Mouse (Mus musculus): Measurements from ENCODE around the gene Fyco1. TPM values are rescaled to one million over a fixed set of nuclear protein-coding genes. Genes with fewer than 3 reads are reported as not detected.

Fyco1 gene
- polyA plus RNA-seq (2015; fragmentation: Nextera tagmentation; extraction: Ambion mirVana) = 12.2 and 22.6 TPM in 2 replicates

DNA sequence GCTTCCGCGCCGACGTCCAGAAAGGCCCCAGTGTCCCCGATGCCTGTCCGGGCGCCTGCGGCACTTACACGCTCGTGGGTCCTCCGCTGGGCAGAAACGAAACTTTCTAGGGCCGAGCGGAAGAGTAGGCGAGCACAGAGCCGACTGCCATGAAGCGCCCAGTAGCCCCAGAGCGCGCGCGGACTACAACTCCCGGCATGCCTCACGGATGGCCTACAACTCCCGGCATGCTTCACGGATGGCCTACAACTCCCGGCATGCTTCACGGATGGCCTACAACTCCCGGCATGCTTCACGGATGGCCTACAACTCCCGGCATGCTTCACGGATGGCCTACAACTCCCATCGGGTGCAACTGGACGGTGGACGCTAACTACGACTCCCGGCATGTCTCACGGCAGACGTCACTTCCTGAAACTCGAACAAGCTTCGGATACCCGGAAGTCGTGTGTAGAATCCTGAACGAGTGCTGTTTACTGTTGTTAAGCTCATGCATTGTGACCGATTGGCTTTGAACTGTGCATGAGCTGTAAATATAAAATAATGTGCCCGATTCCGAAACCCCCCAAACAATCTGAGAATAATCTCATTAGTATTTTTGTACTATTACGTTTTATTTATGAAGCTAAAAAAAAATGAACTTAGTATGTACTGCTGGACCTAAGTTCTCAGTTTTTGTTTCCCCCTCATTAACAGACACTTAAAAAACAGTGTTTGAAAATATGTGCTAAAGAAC is at the start of gene Fyco1:
Fyco1 (minus strand) TSS at position 187 of the 736 bp plus-strand sequence.
- H3K4me2 ChIP-seq (ENCODE audit: low read length) = peak within 1 kb of the TSS; percentile 88
- H3K27ac ChIP-seq (ENCODE audit: low read length) = peak within 1 kb of the TSS; percentile 63
- ATAC-seq = peak; percentile 97
- H3K9me3 ChIP-seq (ENCODE audit: control insufficient read depth, low read length) = no peaks in the 10 kb centered on the region
- no peaks in the 10 kb centered on the region for H3K27me3 ChIP-seq (replicated peaks; ENCODE audit: control insufficient read depth, insufficient read depth, low read length)
- WGBS = under 1% methylated on average over 47 of the region's 47 CpGs
- H3K36me3 ChIP-seq (ENCODE audit: control insufficient read depth, insufficient read depth) = no peaks in the 10 kb centered on the region
- H3K9ac ChIP-seq (replicated peaks; ENCODE audit: low read depth, low read length) = peak within 1 kb of the TSS; percentile 57
- peaks cover 10% of the 10 kb centered on the region for H3K4me1 ChIP-seq (replicated peaks; ENCODE audit: control insufficient read depth, insufficient read depth, low read length)
- H3K4me3 ChIP-seq (replicated peaks; ENCODE audit: low read length) = peak within 1 kb of the TSS; percentile 52

DNA sequence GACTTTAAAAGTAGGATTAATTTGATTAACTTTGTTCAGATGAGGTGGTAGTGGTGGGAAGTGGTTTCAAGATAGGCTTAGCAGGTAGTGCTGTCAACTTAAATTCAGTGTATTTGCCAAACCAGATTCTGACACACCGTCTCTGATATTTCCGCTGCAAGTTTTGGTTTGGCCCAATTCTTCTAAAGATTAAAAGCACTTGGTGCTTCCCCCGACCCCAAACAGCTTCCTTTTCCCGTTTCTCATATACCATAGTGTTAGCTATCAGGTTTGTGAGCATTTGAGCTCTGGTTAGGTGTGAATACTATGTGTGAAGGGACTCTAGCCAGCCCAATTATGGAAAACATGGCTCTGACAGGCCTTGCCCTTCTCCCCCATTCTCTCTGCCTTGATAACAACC is 20.4 kb upstream of the Fyco1 start:
- Histone ChIP-seq H3K4me1 (replicated peaks; ENCODE audit: control insufficient read depth, insufficient read depth, low read length) (no peaks in the 10 kb centered on the region), H3K27me3 (replicated peaks; ENCODE audit: control insufficient read depth, insufficient read depth, low read length) (no peaks in the 10 kb centered on the region), H3K36me3 (ENCODE audit: control insufficient read depth, insufficient read depth) (no peaks in the 10 kb centered on the region), H3K27ac (ENCODE audit: low read length) (no peak overlapping the region), H3K9me3 (ENCODE audit: control insufficient read depth, low read length) (no peaks in the 10 kb centered on the region), H3K9ac (replicated peaks; ENCODE audit: low read depth, low read length) (no peak overlapping the region), H3K4me2 (ENCODE audit: low read length) (no peak overlapping the region), H3K4me3 (replicated peaks; ENCODE audit: low read length) (no peak overlapping the region)
- ATAC-seq = no peak
- WGBS = 68% methylated on average over 4 of the region's 4 CpGs

DNA sequence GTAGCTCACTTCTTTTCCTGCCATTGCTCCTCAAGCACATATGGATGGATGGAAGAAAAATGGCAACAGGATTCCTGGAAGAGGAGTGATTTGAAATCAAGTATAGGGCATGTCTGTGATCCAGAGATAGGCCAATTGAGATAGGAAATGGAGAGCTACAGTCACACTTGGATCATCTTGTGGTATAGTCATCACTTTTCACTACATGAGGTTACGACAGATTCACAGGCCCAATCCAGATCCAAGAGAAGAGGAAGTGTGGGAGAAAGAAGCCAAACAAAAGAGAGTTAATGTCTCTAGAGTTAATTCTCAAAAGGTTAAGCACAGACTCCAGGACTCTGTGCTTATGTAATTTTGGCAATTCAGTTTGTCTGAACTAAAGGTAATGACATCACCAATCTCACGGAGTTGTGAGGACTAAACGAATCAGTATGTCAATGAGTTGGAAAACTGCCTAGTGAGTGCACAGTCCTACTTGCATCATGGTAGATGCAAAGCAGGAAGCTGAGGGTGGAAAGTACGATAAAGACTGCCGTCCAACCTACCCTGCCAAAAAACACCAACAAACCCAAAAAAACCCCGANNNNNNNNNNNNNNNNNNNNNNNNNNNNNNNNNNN is 17.6 kb upstream of the Fyco1 start:
- Histone ChIP-seq H3K4me3 (replicated peaks; ENCODE audit: low read length) (no peak overlapping the region), H3K4me2 (ENCODE audit: low read length) (no peak overlapping the region)
- WGBS = 64% methylated on average over 3 of the region's 6 CpGs

DNA sequence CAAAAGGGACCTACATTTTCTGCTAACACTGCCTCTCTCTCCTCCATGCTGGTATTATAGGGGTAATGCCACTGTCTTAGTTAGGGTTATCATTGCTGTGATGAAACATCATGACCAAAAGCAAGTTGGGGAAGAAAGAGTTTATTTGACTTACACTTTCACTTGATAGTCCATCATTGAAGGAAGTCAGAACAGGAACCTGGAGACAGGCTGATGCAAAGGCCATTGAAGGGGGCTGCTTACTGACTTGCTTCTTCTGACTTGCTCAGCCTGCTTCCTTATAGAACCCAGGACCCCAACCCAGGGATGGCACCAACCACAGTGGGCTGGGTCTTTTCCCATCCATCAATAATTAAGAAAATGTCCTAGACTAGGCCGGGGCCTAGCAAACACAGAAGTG is 11.9 kb upstream of the Fyco1 start:
- H3K27ac ChIP-seq (ENCODE audit: low read length) = no peak overlapping the region
- H3K9me3 ChIP-seq (ENCODE audit: control insufficient read depth, low read length) = no peaks in the 10 kb centered on the region
- no peak for ATAC-seq
- no peak overlapping the region for H3K4me3 ChIP-seq (replicated peaks; ENCODE audit: low read length)
- no peak overlapping the region for H3K9ac ChIP-seq (replicated peaks; ENCODE audit: low read depth, low read length)
- no peak overlapping the region for H3K4me2 ChIP-seq (ENCODE audit: low read length)
- no peaks in the 10 kb centered on the region for H3K4me1 ChIP-seq (replicated peaks; ENCODE audit: control insufficient read depth, insufficient read depth, low read length)
- H3K27me3 ChIP-seq (replicated peaks; ENCODE audit: control insufficient read depth, insufficient read depth, low read length) = no peaks in the 10 kb centered on the region
- 95% methylated on average over 1 of the region's 1 CpGs for WGBS
- H3K36me3 ChIP-seq (ENCODE audit: control insufficient read depth, insufficient read depth) = no peaks in the 10 kb centered on the region

More for the DNA sequence above, 17.6 kb upstream of the Fyco1 start:
- Histone ChIP-seq H3K9me3 (ENCODE audit: control insufficient read depth, low read length) (no peaks in the 10 kb centered on the region), H3K27ac (ENCODE audit: low read length) (no peak overlapping the region), H3K4me1 (replicated peaks; ENCODE audit: control insufficient read depth, insufficient read depth, low read length) (no peaks in the 10 kb centered on the region), H3K9ac (replicated peaks; ENCODE audit: low read depth, low read length) (no peak overlapping the region), H3K27me3 (replicated peaks; ENCODE audit: control insufficient read depth, insufficient read depth, low read length) (no peaks in the 10 kb centered on the region), H3K36me3 (ENCODE audit: control insufficient read depth, insufficient read depth) (no peaks in the 10 kb centered on the region)
- no peak for ATAC-seq

DNA sequence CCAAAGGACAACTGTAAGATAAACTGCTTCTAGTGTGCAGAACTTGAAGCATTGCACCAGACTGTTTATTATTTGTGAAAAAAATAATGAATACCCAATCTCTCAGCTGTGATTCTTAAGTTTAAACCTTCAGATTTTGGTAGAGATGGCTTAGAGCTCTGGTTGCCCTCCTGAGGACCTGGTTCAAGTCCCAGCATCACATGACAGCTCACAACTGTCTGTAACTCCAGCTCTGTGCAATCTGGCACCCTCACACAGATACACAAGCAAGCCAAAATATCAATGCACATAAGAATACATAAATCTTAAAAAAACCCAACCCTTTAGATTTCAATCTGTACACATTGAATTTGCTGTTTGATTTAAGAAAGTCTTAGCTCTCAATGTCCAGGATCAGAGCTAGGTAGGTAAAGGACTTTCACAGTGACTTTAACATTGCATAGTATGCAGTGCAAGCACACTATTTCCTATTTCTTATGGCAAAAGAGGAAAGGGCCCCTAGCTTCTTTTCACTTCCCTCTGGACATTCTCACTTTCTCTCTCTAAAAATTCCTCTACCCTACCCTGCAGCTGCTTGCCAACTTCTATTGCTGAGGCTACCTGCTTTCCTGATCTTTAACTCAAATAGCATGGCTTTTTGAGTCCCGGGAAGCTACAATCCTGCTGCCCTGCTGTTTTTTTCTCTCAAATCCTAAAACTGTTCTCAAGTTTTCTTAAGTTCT is 11.4 kb upstream of the Fyco1 start:
- no peak overlapping the region for H3K9ac ChIP-seq (replicated peaks; ENCODE audit: low read depth, low read length)
- ATAC-seq = no peak
- no peaks in the 10 kb centered on the region for H3K27me3 ChIP-seq (replicated peaks; ENCODE audit: control insufficient read depth, insufficient read depth, low read length)
- H3K9me3 ChIP-seq (ENCODE audit: control insufficient read depth, low read length) = no peaks in the 10 kb centered on the region
- H3K36me3 ChIP-seq (ENCODE audit: control insufficient read depth, insufficient read depth) = no peaks in the 10 kb centered on the region
- H3K4me2 ChIP-seq (ENCODE audit: low read length) = no peak overlapping the region
- H3K4me1 ChIP-seq (replicated peaks; ENCODE audit: control insufficient read depth, insufficient read depth, low read length) = no peaks in the 10 kb centered on the region
- WGBS = 91% methylated on average over 1 of the region's 1 CpGs
- no peak overlapping the region for H3K4me3 ChIP-seq (replicated peaks; ENCODE audit: low read length)
- H3K27ac ChIP-seq (ENCODE audit: low read length) = no peak overlapping the region

DNA sequence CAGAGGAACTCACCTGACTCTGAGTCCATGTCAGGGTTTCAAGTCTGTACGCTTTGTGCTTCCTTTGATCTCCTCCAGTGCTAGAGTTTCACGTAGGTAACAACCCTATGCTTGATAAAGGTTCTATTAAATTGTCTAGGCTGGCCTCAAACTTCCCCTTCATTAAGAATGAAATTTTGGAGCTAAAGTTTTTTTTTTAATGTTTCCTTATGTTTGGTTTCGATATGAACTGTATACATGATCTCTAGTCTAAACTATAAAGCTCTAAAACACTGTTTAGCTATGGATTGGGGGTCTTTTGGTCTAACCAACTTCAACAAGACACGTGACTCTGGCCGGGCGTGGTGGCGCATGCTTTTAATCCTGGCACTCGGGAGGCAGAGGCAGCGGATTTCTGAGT is 10.2 kb upstream of the Fyco1 start, which contains the start of gene Xcr1:
Xcr1 (minus strand) TSS at position 101 of the 400 bp plus-strand sequence.
- H3K4me3 ChIP-seq (replicated peaks; ENCODE audit: low read length) = no peak within 1 kb of the TSS
- no peaks in the 10 kb centered on the region for H3K27me3 ChIP-seq (replicated peaks; ENCODE audit: control insufficient read depth, insufficient read depth, low read length)
- no peak within 1 kb of the TSS for H3K9ac ChIP-seq (replicated peaks; ENCODE audit: low read depth, low read length)
- no peak within 1 kb of the TSS for H3K4me2 ChIP-seq (ENCODE audit: low read length)
- H3K36me3 ChIP-seq (ENCODE audit: control insufficient read depth, insufficient read depth) = no peaks in the 10 kb centered on the region
- no peaks in the 10 kb centered on the region for H3K4me1 ChIP-seq (replicated peaks; ENCODE audit: control insufficient read depth, insufficient read depth, low read length)
- WGBS = 87% methylated on average over 9 of the region's 9 CpGs
- H3K27ac ChIP-seq (ENCODE audit: low read length) = no peak within 1 kb of the TSS
- H3K9me3 ChIP-seq (ENCODE audit: control insufficient read depth, low read length) = no peaks in the 10 kb centered on the region
- no peak for ATAC-seq

DNA sequence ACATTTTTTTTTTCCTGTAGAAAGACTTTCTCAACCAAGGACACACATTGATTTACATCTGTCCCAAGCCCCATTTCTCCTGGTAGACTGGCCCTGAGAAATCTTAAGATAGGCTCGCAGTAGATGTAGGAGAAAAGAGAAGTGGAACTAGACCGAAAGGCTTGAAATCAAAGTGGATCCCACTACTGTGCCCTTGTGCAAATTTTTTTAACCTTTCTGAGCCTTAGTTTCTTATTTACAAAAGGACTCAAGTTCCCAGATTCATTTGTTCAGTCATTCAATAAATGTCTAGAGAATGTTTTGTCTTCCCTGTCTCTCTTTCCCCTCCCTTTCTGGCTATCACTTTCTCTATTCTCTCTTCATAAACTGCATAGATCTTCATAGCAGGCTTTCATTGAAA is 5.1 kb upstream of the Fyco1 start:
- 93% methylated on average over 2 of the region's 2 CpGs for WGBS
- Histone ChIP-seq H3K4me3 (replicated peaks; ENCODE audit: low read length) (no peak overlapping the region), H3K4me2 (ENCODE audit: low read length) (no peak overlapping the region), H3K9me3 (ENCODE audit: control insufficient read depth, low read length) (no peaks in the 10 kb centered on the region), H3K27me3 (replicated peaks; ENCODE audit: control insufficient read depth, insufficient read depth, low read length) (no peaks in the 10 kb centered on the region), H3K4me1 (replicated peaks; ENCODE audit: control insufficient read depth, insufficient read depth, low read length) (peaks cover 3% of the 10 kb centered on the region), H3K9ac (replicated peaks; ENCODE audit: low read depth, low read length) (no peak overlapping the region), H3K27ac (ENCODE audit: low read length) (no peak overlapping the region), H3K36me3 (ENCODE audit: control insufficient read depth, insufficient read depth) (no peaks in the 10 kb centered on the region)
- no peak for ATAC-seq

DNA sequence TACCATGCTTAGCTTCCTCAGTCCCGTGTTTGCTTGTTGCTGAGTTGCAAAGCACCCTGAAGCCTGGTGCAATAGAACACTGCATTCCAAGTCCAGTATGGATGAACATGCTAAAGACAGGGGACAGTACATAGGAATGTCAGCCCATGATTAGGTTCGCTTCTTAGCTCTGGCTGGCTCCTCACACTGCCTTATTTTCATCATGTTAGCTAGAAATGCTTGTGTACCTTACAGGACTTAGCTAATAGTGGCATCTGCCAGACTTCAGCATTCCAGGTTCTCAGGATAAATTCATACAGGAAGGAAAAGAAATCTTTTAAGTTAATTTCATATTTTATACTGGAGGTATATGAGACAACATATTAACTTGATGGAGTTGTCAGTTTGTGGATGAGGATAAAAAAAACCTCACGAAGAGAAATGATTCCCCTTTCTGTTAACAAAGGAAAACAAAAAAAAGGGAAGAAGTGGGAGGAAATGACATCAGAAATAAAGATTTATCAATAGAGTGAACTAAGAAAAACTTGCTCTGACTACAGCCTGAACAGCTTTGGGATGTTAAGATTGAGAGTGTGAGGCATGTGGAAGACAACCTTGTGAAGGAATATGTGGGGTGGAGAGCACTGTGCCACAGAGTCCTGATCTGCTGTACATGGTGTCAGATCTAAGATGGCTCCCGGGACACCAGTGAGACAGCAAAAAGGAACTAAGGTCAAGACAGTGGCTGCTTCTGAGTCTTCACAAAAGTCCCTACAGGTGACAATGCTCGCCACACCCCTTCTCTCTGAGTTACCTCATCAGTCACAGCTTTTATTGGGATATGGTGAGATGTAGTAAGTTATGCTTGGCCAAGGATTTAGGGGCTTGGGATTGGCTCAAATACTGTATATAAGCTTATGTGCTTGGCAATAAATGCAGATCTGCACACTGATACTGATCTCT is 1.0 kb upstream of the Fyco1 start:
- Histone ChIP-seq H3K27ac (ENCODE audit: low read length) (peak overlapping the region; percentile 31), H3K27me3 (replicated peaks; ENCODE audit: control insufficient read depth, insufficient read depth, low read length) (no peaks in the 10 kb centered on the region), H3K36me3 (ENCODE audit: control insufficient read depth, insufficient read depth) (no peaks in the 10 kb centered on the region), H3K4me1 (replicated peaks; ENCODE audit: control insufficient read depth, insufficient read depth, low read length) (peaks cover 10% of the 10 kb centered on the region), H3K4me2 (ENCODE audit: low read length) (peak overlapping the region; percentile 63), H3K9me3 (ENCODE audit: control insufficient read depth, low read length) (no peaks in the 10 kb centered on the region), H3K9ac (replicated peaks; ENCODE audit: low read depth, low read length) (peak overlapping the region; percentile 42), H3K4me3 (replicated peaks; ENCODE audit: low read length) (peak overlapping the region; percentile 41)
- peak; percentile 18 for ATAC-seq
- 61% methylated on average over 5 of the region's 5 CpGs for WGBS

Measured in forebrain, embryonic 16.5 days (tissue).